Mouse (Mus musculus) lung, postnatal 36 days (tissue): ENCODE data around the gene Abraxas2.

Experiments used
- DNase-seq: peaks from one replicate; pipeline ENCODE4 v3.0.0; 2022; ENCODE audit warnings: mixed read lengths

The Abraxas2 gene

GRCm38 (mm10) chr7:132900826-132901531, 42.0 kb downstream of the Abraxas2 start:
- peak; percentile 30 for DNase-seq

- DNase-seq, result no peak
Observed at GRCm38 (mm10) chr7:132903796-132904195, 44.8 kb downstream of the Abraxas2 start.

GRCm38 (mm10) chr7:132921971-132922370, 62.9 kb downstream of the Abraxas2 start:
- no peak for DNase-seq

- DNase-seq, result no peak
Observed at GRCm38 (mm10) chr7:132925227-132925626, 66.2 kb downstream of the Abraxas2 start.

- DNase-seq, result peak; percentile 23
Observed at GRCm38 (mm10) chr7:132927201-132927600, 68.2 kb downstream of the Abraxas2 start.

GRCm38 (mm10) chr7:132930055-132930454, 71.0 kb downstream of the Abraxas2 start:
- peak; percentile 15 for DNase-seq

GRCm38 (mm10) chr7:132930850-132931559, 72.0 kb downstream of the Abraxas2 start, which contains the start of gene Zranb1:
Zranb1 (plus strand) TSS chr7:132931142.
- DNase-seq, result peak; percentile 99

- DNase-seq, result peak; percentile 47
Observed at GRCm38 (mm10) chr7:132931560-132932351, 72.7 kb downstream of the Abraxas2 start.

- no peak for DNase-seq
Observed at GRCm38 (mm10) chr7:132933331-132933730, 74.3 kb downstream of the Abraxas2 start.
